Mouse (Mus musculus) adrenal gland, adult 2 months (tissue): ENCODE results near the gene Zfx. TPM values are rescaled to one million over a fixed set of nuclear protein-coding genes. Genes with fewer than 3 reads are reported as not detected.

Experiments used
- DNase-seq: peaks from one replicate; pipeline ENCODE4 v3.0.0; 2021
- polyA plus RNA-seq: library from polyadenylated mRNA; depleted of rRNA; stranded (reverse); fragments of >200 nt; gene quantifications from 2 replicates; pipeline ENCODE4 v1.2.3, GENCODE M21; 2012; rRNA removed
- total RNA-seq, 2 experiments: library from RNA; stranded (reverse); gene quantifications; 2 replicates each; pipeline ENCODE4 v1.2.3; 2021

The Zfx gene
- total and polyA plus RNA-seq, 3 experiments: 1.8 to 28.6 (median 19.6) TPM

DNA sequence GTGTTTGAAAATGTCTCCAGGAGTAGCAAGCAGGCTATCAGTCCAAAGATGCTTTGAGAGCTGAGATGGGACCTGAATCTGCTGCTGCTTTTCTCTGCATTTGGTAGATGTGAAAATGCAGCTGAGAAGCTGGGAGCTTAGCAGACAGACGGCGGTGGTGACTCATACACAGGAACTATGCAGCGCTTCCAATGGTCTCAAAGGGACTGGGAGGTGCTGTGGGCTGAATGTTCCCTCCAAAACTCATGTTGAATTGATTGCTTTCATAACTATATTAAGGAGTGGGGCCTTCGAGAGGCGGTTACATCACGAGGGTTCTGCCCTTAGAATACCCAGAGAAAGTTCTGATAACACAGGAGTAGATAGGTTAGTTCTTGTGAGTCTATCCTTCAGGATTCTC, 62.3 kb downstream of the Zfx start:
- peak; percentile 42 for DNase-seq

DNA sequence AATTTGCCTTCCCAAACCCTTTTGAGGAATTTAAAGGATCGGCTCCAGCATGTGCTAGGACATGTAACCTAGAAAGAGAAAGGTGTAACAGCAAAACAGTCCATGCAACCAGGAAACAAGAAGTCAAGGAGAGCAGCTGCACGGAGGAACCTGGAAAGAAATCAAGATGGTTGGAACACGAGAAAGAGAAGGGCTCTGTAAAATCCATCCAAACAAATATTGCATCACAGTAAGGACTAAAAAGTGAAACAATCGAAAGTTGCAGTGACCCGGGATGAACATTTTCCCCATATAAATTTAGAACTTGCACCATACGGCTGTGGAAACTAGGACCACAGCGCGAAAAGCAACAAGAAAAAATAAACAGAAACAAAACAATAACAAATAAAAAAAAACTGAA, 62.8 kb downstream of the Zfx start:
- no peak for DNase-seq

DNA sequence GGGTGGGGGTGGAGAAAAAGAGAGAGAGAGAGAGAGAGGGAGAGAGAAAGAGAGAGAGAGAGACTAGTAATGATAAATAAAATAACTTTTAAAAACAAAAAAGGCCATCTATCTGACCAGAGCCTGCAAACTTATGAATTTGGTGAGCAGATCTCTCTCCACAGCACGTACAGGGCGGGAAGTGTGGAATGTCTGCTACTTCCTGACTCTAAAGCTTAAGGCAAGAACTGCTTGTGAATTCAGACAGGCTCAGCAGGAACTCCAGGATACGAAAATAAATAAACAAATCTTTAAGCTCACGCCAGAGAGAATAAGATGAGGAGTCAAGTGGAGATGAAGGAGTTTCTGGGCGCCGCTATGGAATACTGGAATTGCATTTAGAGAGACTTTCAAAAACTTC, 64.8 kb downstream of the Zfx start:
- DNase-seq: no peak

DNA sequence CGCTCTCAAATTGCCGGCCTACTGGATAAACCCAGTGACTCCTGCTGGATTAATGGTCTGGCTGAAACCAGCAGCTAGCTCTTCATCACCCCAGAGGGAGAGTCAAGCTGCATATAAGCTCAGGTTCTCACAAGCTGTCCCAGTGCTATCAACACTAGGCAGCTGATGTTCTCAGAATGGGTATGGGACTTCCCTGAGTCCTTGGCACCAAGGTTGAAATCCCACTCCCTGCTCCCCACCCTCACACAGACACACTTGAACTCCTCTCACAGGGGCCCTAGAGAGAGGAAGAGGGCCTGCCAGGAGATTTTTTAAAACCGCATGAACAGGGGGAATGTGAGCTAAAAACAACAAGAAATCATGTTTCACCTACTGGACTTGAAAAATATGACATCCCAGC, 74.5 kb downstream of the Zfx start:
- no peak for DNase-seq

DNA sequence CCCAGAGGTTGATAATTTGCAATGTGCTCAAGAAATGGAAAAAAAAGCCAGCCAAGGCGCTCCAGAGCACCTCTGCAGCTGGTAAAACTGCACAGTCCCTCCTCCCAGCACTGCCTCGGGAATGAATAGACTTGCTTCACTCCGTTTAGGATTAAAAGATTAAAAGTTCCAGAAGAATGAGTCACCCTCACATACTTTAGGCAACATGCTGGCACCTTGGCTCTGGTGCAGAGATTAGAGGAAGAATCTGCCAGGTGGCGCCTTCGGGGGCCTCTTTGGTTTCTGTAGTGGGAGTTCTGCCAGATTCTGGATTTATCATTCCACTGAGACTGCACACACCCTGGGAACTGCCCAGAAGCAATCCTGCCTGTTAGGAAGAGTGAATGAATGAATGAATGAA, 75.5 kb downstream of the Zfx start:
- peak; percentile 15 for DNase-seq

DNA sequence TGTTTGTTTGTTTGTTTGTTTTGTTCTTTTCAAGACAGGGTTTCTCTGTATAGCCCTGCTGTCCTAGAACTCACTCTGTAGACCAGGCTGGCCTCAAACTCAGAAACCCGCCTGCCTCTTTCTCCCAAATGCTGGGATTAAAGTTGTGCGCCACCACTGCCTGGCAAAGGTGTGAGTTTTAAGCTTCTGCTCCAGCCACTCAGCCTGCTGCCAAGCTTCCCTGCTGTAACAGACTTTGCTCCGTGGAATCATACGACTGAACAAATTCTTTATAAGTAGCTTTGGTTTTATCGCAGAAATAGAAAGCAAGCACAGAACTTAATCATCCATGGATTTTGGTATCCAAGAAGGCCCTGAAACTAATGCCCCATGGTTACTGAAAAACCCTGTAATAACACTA, 76.1 kb downstream of the Zfx start:
- DNase-seq: no peak

DNA sequence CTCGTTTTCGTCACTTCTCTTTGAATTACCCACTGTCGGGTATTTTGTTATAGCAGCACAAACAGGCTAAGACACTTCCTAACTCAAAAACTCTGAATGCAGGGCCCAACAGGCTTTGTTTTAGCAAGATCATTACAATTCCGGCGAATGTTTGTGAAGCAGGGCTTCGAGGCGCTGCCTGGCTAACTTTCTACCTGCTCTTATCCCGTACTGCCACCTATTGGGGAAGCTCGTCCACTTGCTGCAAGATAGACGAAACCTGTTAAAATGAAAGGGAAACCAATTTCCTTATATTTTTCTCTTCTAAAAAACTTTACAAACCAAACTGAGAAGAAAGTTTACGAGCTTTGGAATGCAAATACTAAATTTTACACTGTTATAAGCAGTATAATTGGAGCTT, 90.6 kb downstream of the Zfx start:
- peak; percentile 26 for DNase-seq

DNA sequence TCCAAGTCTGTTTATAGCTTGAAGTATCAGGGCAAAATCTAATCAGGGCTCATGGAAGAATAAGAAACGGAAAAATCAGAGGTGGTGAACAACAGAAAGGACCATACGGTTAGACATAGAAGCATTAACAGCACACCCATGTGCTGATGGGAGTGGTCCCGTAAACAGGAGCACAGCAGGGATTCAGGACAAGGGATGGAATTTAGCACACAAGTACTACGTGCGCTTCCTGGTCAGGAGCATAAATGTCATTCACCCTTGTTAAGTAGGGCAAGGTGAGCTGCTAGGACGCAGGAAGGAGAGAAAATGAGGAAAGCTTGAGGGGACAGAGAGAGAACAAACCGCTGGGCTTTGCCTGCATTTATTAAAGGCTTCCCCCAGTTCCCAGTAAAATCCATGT, 93.4 kb downstream of the Zfx start:
- DNase-seq: no peak

Other genes with a start within 250 kb of the Zfx start
- not detected for gene AU015836, start 155.0 kb downstream of the Zfx start, total RNA-seq
- not detected in 2 replicates for gene AU015836, start 155.0 kb downstream of the Zfx start, polyA plus RNA-seq
- 100 to 1,000 TPM; 146 to 180 TPM for gene Eif2s3x, start 89.2 kb upstream of the Zfx start, total RNA-seq
- gene Eif2s3x, start 89.2 kb upstream of the Zfx start, polyA plus RNA-seq: 20.0 and 29.9 TPM in 2 replicates
- 10 to 100 TPM; 15.7 to 18.7 TPM for gene Klhl15, start 110.9 kb upstream of the Zfx start, total RNA-seq
- 18.1 and 24.6 TPM in 2 replicates for gene Klhl15, start 110.9 kb upstream of the Zfx start, polyA plus RNA-seq
- gene Fam90a1b, start 243.1 kb upstream of the Zfx start, total RNA-seq: not detected
- not detected in 2 replicates for gene Fam90a1b, start 243.1 kb upstream of the Zfx start, polyA plus RNA-seq
- 10 to 100 TPM; 63.3 to 93.3 TPM for gene Apoo, start 243.4 kb upstream of the Zfx start, total RNA-seq
- gene Apoo, start 243.4 kb upstream of the Zfx start, polyA plus RNA-seq: 3.5 and 6.7 TPM in 2 replicates